Mouse (Mus musculus): ENCODE results near the gene Abi1. TPM values are rescaled to one million over a fixed set of nuclear protein-coding genes. Genes with fewer than 3 reads are reported as not detected.
"Not testable (repeated sequence)": the region's sequence is repeated elsewhere in the genome, so short reads cannot be mapped to it uniquely, and the experiment has no call there.

Abi1 gene
- total and polyA plus RNA-seq, 3 experiments, result 51.9 to 138 (median 120) TPM

DNA sequence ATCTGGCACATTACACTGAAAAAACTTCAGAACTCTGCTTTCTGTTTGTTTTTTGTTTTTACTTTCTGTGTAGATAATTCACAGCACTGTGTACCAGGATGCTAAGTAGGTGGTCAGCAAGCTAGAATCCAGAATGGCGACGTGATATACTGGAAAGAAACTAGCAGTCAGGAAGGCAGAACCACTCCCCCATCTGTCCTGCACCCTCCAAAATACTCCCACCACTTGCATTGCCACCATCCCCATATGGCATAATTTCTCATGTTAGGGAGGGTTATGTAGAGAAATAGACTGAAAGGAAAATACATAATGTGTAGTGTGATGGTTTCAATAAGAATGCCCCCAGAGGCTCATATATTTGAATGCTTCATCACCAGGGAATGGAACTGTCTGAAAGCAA is 11.8 kb upstream of the Abi1 start:
- DNase-seq (ENCODE audit: low spot score), result no peak
- H3K27me3 ChIP-seq (ENCODE audit: insufficient read depth, low read length), result peaks cover 24% of the 10 kb centered on the region
- TF ChIP-seq GATA2 (IDR thresholded peaks at IDR 0.05; ENCODE audit: borderline replicate concordance, low read depth, low read length) (no peak), GATA1 (IDR thresholded peaks at IDR 0.05; ENCODE audit: borderline replicate concordance, low read length) (no peak), TAL1 (conservative IDR thresholded peaks at IDR 0.05; ENCODE audit: low read depth, low read length) (no peak), CTCF (IDR thresholded peaks at IDR 0.05; ENCODE audit: low read depth, low read length) (no peak), POLR2AphosphoS5 (IDR thresholded peaks at IDR 0.05; ENCODE audit: insufficient replicate concordance, low read depth, low read length) (no peak)
- no peak overlapping the region for H3K4me3 ChIP-seq (ENCODE audit: low read depth, low read length)
- H3K9me3 ChIP-seq (replicated peaks), result peaks cover 4% of the 10 kb centered on the region; the same call in 1 of the 2 replicates
- H3K4me1 ChIP-seq (ENCODE audit: insufficient read depth, low read depth, low read length), result 0 out of 2 replicates have a peak, but pooled peaks cover 2% of the 10 kb centered on the region
- H3K36me3 ChIP-seq (replicated peaks), result no peaks in the 10 kb centered on the region
- no peak for ATAC-seq (ENCODE audit: extremely low read depth, insufficient number of reproducible peaks, low FRiP score, poor library complexity, severe bottlenecking)

GRCm38 (mm10) chr2:23048006-23048405 is 8.0 kb upstream of the Abi1 start:
- TF ChIP-seq GATA2 (IDR thresholded peaks at IDR 0.05; ENCODE audit: borderline replicate concordance, low read depth, low read length) (no peak), CTCF (IDR thresholded peaks at IDR 0.05; ENCODE audit: low read depth, low read length) (no peak), GATA1 (IDR thresholded peaks at IDR 0.05; ENCODE audit: borderline replicate concordance, low read length) (no peak), POLR2AphosphoS5 (IDR thresholded peaks at IDR 0.05; ENCODE audit: insufficient replicate concordance, low read depth, low read length) (no peak), TAL1 (conservative IDR thresholded peaks at IDR 0.05; ENCODE audit: low read depth, low read length) (no peak)
- Histone ChIP-seq H3K4me1 (ENCODE audit: insufficient read depth, low read depth, low read length) (0 out of 2 replicates have a peak, but pooled peaks cover 2% of the 10 kb centered on the region), H3K4me3 (ENCODE audit: low read depth, low read length) (no peak overlapping the region), H3K36me3 (replicated peaks) (no peaks in the 10 kb centered on the region), H3K9me3 (replicated peaks) (peaks cover 4% of the 10 kb centered on the region; the same call in 1 of the 2 replicates), H3K27me3 (ENCODE audit: insufficient read depth, low read length) (peaks cover 11% of the 10 kb centered on the region)
- DNase-seq (ENCODE audit: low spot score), result no peak
- no peak for ATAC-seq (ENCODE audit: extremely low read depth, insufficient number of reproducible peaks, low FRiP score, poor library complexity, severe bottlenecking)

DNA sequence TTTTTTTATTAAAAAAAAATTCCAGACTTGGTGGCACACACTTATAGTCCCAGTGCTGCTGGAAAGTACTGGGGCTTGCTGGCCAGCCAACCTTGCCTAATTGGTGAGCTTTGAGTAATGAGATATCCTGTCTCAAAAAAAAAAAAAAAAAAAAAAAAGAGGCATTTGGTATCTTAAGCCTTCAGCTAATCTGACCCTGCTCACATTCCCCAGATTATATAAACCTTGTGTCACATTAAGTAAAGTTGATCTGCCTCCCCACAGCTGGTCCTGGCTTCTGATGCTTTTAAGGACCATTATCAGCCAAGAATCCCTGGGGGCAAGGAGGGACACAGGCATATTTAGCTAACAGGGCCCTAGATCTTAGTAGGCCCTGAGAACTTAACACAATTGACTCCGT is 5.7 kb upstream of the Abi1 start:
- Histone ChIP-seq H3K27me3 (ENCODE audit: insufficient read depth, low read length) (peaks cover 2% of the 10 kb centered on the region; the same call in 1 of the 2 replicates), H3K4me1 (ENCODE audit: insufficient read depth, low read depth, low read length) (peaks cover 5% of the 10 kb centered on the region), H3K4me3 (ENCODE audit: low read depth, low read length) (no peak overlapping the region), H3K36me3 (replicated peaks) (no peaks in the 10 kb centered on the region), H3K9me3 (replicated peaks) (peaks cover 4% of the 10 kb centered on the region; the same call in 1 of the 2 replicates)
- TF ChIP-seq POLR2AphosphoS5 (IDR thresholded peaks at IDR 0.05; ENCODE audit: insufficient replicate concordance, low read depth, low read length) (no peak), GATA2 (IDR thresholded peaks at IDR 0.05; ENCODE audit: borderline replicate concordance, low read depth, low read length) (no peak), CTCF (IDR thresholded peaks at IDR 0.05; ENCODE audit: low read depth, low read length) (no peak), TAL1 (conservative IDR thresholded peaks at IDR 0.05; ENCODE audit: low read depth, low read length) (no peak), GATA1 (IDR thresholded peaks at IDR 0.05; ENCODE audit: borderline replicate concordance, low read length) (no peak)
- ATAC-seq (ENCODE audit: extremely low read depth, insufficient number of reproducible peaks, low FRiP score, poor library complexity, severe bottlenecking), result no peak
- no peak for DNase-seq (ENCODE audit: low spot score)

DNA sequence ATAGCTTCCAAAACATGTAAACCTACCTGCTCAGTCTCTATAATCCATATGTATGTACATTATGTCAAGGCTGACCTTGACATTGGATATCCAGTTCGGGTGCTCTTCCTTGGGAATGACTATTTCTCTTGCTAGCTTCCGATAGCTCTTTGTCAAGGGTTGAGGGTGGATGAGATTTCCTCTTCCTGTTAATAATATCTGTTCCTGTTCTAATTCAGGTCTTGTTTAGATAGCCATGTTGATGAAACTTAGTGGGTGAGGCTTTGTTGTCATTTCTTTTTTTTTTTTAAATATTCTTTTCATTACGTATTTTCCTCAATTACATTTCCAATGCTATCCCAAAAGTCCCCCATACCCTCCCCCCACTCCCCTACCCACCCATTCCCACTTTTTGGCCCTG is 2.1 kb upstream of the Abi1 start:
- Histone ChIP-seq H3K4me1 (ENCODE audit: insufficient read depth, low read depth, low read length) (peaks cover 14% of the 10 kb centered on the region), H3K4me3 (ENCODE audit: low read depth, low read length) (no peak overlapping the region), H3K9me3 (replicated peaks) (no peaks in the 10 kb centered on the region), H3K27me3 (ENCODE audit: insufficient read depth, low read length) (no peaks in the 10 kb centered on the region), H3K36me3 (replicated peaks) (peaks cover 2% of the 10 kb centered on the region)
- ATAC-seq (ENCODE audit: extremely low read depth, insufficient number of reproducible peaks, low FRiP score, poor library complexity, severe bottlenecking) (no peak), DNase-seq (ENCODE audit: low spot score) (no peak)
- TF ChIP-seq TAL1 (conservative IDR thresholded peaks at IDR 0.05; ENCODE audit: low read depth, low read length), result no peak
- TF ChIP-seq CTCF (IDR thresholded peaks at IDR 0.05; ENCODE audit: low read depth, low read length), result no peak
- TF ChIP-seq POLR2AphosphoS5 (IDR thresholded peaks at IDR 0.05; ENCODE audit: insufficient replicate concordance, low read depth, low read length), result no peak
- no peak for TF ChIP-seq GATA1 (IDR thresholded peaks at IDR 0.05; ENCODE audit: borderline replicate concordance, low read length)
- TF ChIP-seq GATA2 (IDR thresholded peaks at IDR 0.05; ENCODE audit: borderline replicate concordance, low read depth, low read length), result no peak

GRCm38 (mm10) chr2:23041457-23041856 is 1.4 kb upstream of the Abi1 start:
- DNase-seq (ENCODE audit: low spot score) (no peak), ATAC-seq (ENCODE audit: extremely low read depth, insufficient number of reproducible peaks, low FRiP score, poor library complexity, severe bottlenecking) (no peak)
- Histone ChIP-seq H3K9me3 (replicated peaks) (no peaks in the 10 kb centered on the region), H3K4me1 (ENCODE audit: insufficient read depth, low read depth, low read length) (peaks cover 17% of the 10 kb centered on the region), H3K4me3 (ENCODE audit: low read depth, low read length) (no peak overlapping the region), H3K27me3 (ENCODE audit: insufficient read depth, low read length) (no peaks in the 10 kb centered on the region), H3K36me3 (replicated peaks) (peaks cover 2% of the 10 kb centered on the region)
- TF ChIP-seq GATA2 (IDR thresholded peaks at IDR 0.05; ENCODE audit: borderline replicate concordance, low read depth, low read length) (no peak), GATA1 (IDR thresholded peaks at IDR 0.05; ENCODE audit: borderline replicate concordance, low read length) (no peak), TAL1 (conservative IDR thresholded peaks at IDR 0.05; ENCODE audit: low read depth, low read length) (no peak), POLR2AphosphoS5 (IDR thresholded peaks at IDR 0.05; ENCODE audit: insufficient replicate concordance, low read depth, low read length) (no peak), CTCF (IDR thresholded peaks at IDR 0.05; ENCODE audit: low read depth, low read length) (no peak)

DNA sequence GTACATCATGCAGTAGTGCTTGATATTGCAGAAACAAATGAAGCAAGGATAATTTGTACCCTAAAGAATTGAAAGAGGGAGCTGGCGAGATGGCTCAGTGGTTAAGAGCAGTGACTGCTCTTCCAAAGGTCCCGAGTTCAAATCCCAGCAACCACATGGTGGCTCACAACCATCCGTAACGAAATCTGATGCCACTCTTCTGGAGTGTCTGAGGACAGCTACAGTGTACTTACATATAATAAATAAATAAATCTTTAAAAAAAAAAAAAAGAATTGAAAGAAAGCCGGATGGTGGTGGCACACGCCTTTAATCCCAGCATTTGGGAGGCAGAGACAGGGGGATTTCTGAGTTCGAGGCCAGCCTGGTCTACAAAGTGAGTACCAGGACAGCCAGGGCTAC is 649 bp upstream of the Abi1 start:
- not testable (repeated sequence) for H3K36me3 ChIP-seq (replicated peaks); H3K27me3 ChIP-seq (ENCODE audit: insufficient read depth, low read length); H3K9me3 ChIP-seq (replicated peaks); ATAC-seq (ENCODE audit: extremely low read depth, insufficient number of reproducible peaks, low FRiP score, poor library complexity, severe bottlenecking); H3K4me3 ChIP-seq (ENCODE audit: low read depth, low read length); DNase-seq (ENCODE audit: low spot score)
- peaks cover 21% of the 10 kb centered on the region for H3K4me1 ChIP-seq (ENCODE audit: insufficient read depth, low read depth, low read length)
